Mouse (Mus musculus) neural tube, embryonic 10.5 days (tissue): ENCODE measurements around the gene Adgrg6.

Experiments used
- DNase-seq: peaks from one replicate; pipeline ENCODE4 v3.0.0-alpha.2; 2017; ENCODE audit warnings: low spot score; ENCODE audit errors: extremely low spot score

The Adgrg6 gene

GRCm38 (mm10) chr10:14491838-14492237 is 53.6 kb downstream of the Adgrg6 start:
- DNase-seq = no peak

- no peak for DNase-seq
Measured at GRCm38 (mm10) chr10:14483257-14483656, 62.2 kb downstream of the Adgrg6 start.

GRCm38 (mm10) chr10:14482483-14482882 is 63.0 kb downstream of the Adgrg6 start:
- DNase-seq = peak; percentile 21

GRCm38 (mm10) chr10:14480928-14481327 is 64.5 kb downstream of the Adgrg6 start:
- no peak for DNase-seq

GRCm38 (mm10) chr10:14476393-14476792 is 69.1 kb downstream of the Adgrg6 start:
- no peak for DNase-seq

- DNase-seq = no peak
Measured at GRCm38 (mm10) chr10:14475641-14476040, 69.8 kb downstream of the Adgrg6 start.

- no peak for DNase-seq
Measured at GRCm38 (mm10) chr10:14474541-14475305, 70.7 kb downstream of the Adgrg6 start.

GRCm38 (mm10) chr10:14471039-14471550 is 74.4 kb downstream of the Adgrg6 start:
- DNase-seq = no peak

- DNase-seq = no peak
Measured at GRCm38 (mm10) chr10:14468623-14469022, 76.8 kb downstream of the Adgrg6 start.

- DNase-seq = no peak
Measured at GRCm38 (mm10) chr10:14463796-14464511, 81.5 kb downstream of the Adgrg6 start.

- no peak for DNase-seq
Measured at GRCm38 (mm10) chr10:14460933-14461514, 84.4 kb downstream of the Adgrg6 start.

- no peak for DNase-seq
Measured at GRCm38 (mm10) chr10:14460252-14460932, 85.1 kb downstream of the Adgrg6 start.

GRCm38 (mm10) chr10:14459819-14460218 is 85.6 kb downstream of the Adgrg6 start:
- no peak for DNase-seq

- no peak for DNase-seq
Measured at GRCm38 (mm10) chr10:14459330-14459729, 86.1 kb downstream of the Adgrg6 start.

- no peak for DNase-seq
Measured at GRCm38 (mm10) chr10:14454481-14454880, 91.0 kb downstream of the Adgrg6 start.

- no peak for DNase-seq
Measured at GRCm38 (mm10) chr10:14451811-14452210, 93.6 kb downstream of the Adgrg6 start.

GRCm38 (mm10) chr10:14450073-14450472 is 95.4 kb downstream of the Adgrg6 start:
- DNase-seq = peak; percentile 23

- no peak for DNase-seq
Measured at GRCm38 (mm10) chr10:14445590-14446291, 99.7 kb downstream of the Adgrg6 start.

- no peak for DNase-seq
Measured at GRCm38 (mm10) chr10:14440860-14441579, 104.4 kb downstream of the Adgrg6 start.

- DNase-seq = no peak
Measured at GRCm38 (mm10) chr10:14404070-14404469, 141.4 kb downstream of the Adgrg6 start.
